Mouse (Mus musculus) spleen, adult 2 months (tissue): ENCODE data around the gene Tob2. TPM values are rescaled to one million over a fixed set of nuclear protein-coding genes. Genes with fewer than 3 reads are reported as not detected.

Experiments used
- DNase-seq, 2 experiments: peaks; one replicate each; pipeline versions ENCODE4 v3.0.0 to v3.0.0-alpha.2; 2012 to 2021; ENCODE audit warnings: low spot score in 2 of 2, low read depth in 1 of 2
- H3K27ac ChIP-seq: fragments of 200-500 bp; 2 replicates; pipeline ENCODE4 v1.5.1; 2012; ENCODE audit warnings: low read length, inconsistent platforms; ENCODE audit not compliant: insufficient read depth
- H3K27me3 ChIP-seq: fragments of 200-500 bp; 2 replicates; pipeline ENCODE4 v1.6.1; 2012; ENCODE audit warnings: mild to moderate bottlenecking, moderate library complexity, low read length, inconsistent platforms; ENCODE audit not compliant: control insufficient read depth, insufficient read depth
- H3K36me3 ChIP-seq: fragments of 200-500 bp; 2 replicates; pipeline ENCODE4 v1.6.1; 2012; ENCODE audit warnings: mild to moderate bottlenecking, low read length, inconsistent platforms; ENCODE audit not compliant: control insufficient read depth, insufficient read depth
- H3K4me1 ChIP-seq: fragments of 200-500 bp; 2 replicates; pipeline ENCODE4 v1.6.1; 2011; ENCODE audit warnings: inconsistent platforms; ENCODE audit not compliant: control insufficient read depth, insufficient read depth, insufficient read length
- H3K4me3 ChIP-seq: fragments of 200-500 bp; 2 replicates; pipeline ENCODE4 v1.5.1; 2011; ENCODE audit warnings: mild to moderate bottlenecking, inconsistent platforms; ENCODE audit not compliant: insufficient read depth, insufficient read length; ENCODE audit errors: extremely low read depth
- CTCF ChIP-seq: fragments of 200-500 bp; IDR thresholded peaks from 2 replicates; pipeline ENCODE4 v1.5.1; 2011; ENCODE audit warnings: mild to moderate bottlenecking, inconsistent platforms; ENCODE audit not compliant: insufficient read depth, insufficient read length, insufficient replicate concordance; ENCODE audit errors: extremely low read depth
- POLR2A ChIP-seq: fragments of 200-500 bp; IDR thresholded peaks from 2 replicates; pipeline ENCODE4 v1.6.1; 2011; ENCODE audit warnings: low read depth, low read length, inconsistent platforms
- WGBS: fragments of 180-500 bp; shearing (Covaris S2); methylation state at CpG from one replicate; pipeline ENCODE4 v1.1.7; 2018; 5-methylcytosine and 5-hydroxymethylcytosine counted together
- polyA plus RNA-seq: library from polyadenylated mRNA; depleted of rRNA; stranded (reverse); fragments of >200 nt; gene quantifications from 2 replicates; pipeline ENCODE4 v1.2.3, GENCODE M21; 2012

The Tob2 gene
- polyA plus RNA-seq, 1 experiment: 24.8 TPM

GRCm38 (mm10) chr15:81894002-81894401 is 35.4 kb upstream of the Tob2 start:
- H3K36me3 ChIP-seq: peaks cover 26% of the 10 kb centered on the region
- 93% methylated on average over 1 of the region's 1 CpGs for WGBS
- DNase-seq: no peak

GRCm38 (mm10) chr15:81891822-81892580 is 33.4 kb upstream of the Tob2 start:
- DNase-seq: no peak
- H3K4me3 ChIP-seq: no peak overlapping the region
- H3K27ac ChIP-seq: no peak overlapping the region
- WGBS: 82% methylated on average over 8 of the region's 8 CpGs
- H3K4me1 ChIP-seq: no peaks in the 10 kb centered on the region
- no peak for TF ChIP-seq POLR2A
- TF ChIP-seq CTCF: no peak
- H3K36me3 ChIP-seq: peaks cover 26% of the 10 kb centered on the region
- no peaks in the 10 kb centered on the region for H3K27me3 ChIP-seq

More at GRCm38 (mm10) chr15:81894002-81894401, 35.4 kb upstream of the Tob2 start:
- Histone ChIP-seq H3K27me3 (no peaks in the 10 kb centered on the region), H3K4me3 (no peak overlapping the region), H3K4me1 (no peaks in the 10 kb centered on the region), H3K27ac (no peak overlapping the region)
- TF ChIP-seq CTCF (no peak), POLR2A (no peak)

- H3K36me3 ChIP-seq: peaks cover 24% of the 10 kb centered on the region
- DNase-seq: no peak
- TF ChIP-seq CTCF: no peak
- TF ChIP-seq POLR2A: no peak
- no peak overlapping the region for H3K4me3 ChIP-seq
- no peaks in the 10 kb centered on the region for H3K27me3 ChIP-seq
- H3K4me1 ChIP-seq: no peaks in the 10 kb centered on the region
- H3K27ac ChIP-seq: no peak overlapping the region
- WGBS: 88% methylated on average over 7 of the region's 7 CpGs
These were observed 32.7 kb upstream of the Tob2 start for GRCm38 (mm10) chr15:81891140-81891802.

GRCm38 (mm10) chr15:81889175-81889574 is 30.6 kb upstream of the Tob2 start:
- no peak overlapping the region for H3K4me3 ChIP-seq
- H3K27me3 ChIP-seq: no peaks in the 10 kb centered on the region
- no peak for DNase-seq
- H3K27ac ChIP-seq: no peak overlapping the region
- no peak for TF ChIP-seq POLR2A
- no peak for TF ChIP-seq CTCF
- no peaks in the 10 kb centered on the region for H3K4me1 ChIP-seq
- WGBS: 91% methylated on average over 7 of the region's 7 CpGs
- H3K36me3 ChIP-seq: peaks cover 17% of the 10 kb centered on the region

GRCm38 (mm10) chr15:81886795-81887550 is 28.4 kb upstream of the Tob2 start:
- DNase-seq: no peak
- no peaks in the 10 kb centered on the region for H3K4me1 ChIP-seq
- no peaks in the 10 kb centered on the region for H3K27me3 ChIP-seq
- no peak overlapping the region for H3K4me3 ChIP-seq
- TF ChIP-seq POLR2A (no peak), CTCF (no peak)
- H3K27ac ChIP-seq: no peak overlapping the region
- peaks cover 13% of the 10 kb centered on the region for H3K36me3 ChIP-seq
- 91% methylated on average over 6 of the region's 6 CpGs for WGBS

GRCm38 (mm10) chr15:81885418-81885934 is 26.9 kb upstream of the Tob2 start:
- 97% methylated on average over 3 of the region's 3 CpGs for WGBS
- Histone ChIP-seq H3K27ac (no peak overlapping the region), H3K4me3 (no peak overlapping the region), H3K27me3 (no peaks in the 10 kb centered on the region), H3K36me3 (peaks cover 7% of the 10 kb centered on the region; the same call in 1 of the 2 replicates), H3K4me1 (no peaks in the 10 kb centered on the region; the same call in 1 of the 2 replicates)
- TF ChIP-seq CTCF: no peak
- no peak for TF ChIP-seq POLR2A
- DNase-seq: no peak

- no peak for TF ChIP-seq POLR2A
- TF ChIP-seq CTCF: no peak
- 0 out of 2 replicates have a peak, but pooled peaks cover 1% of the 10 kb centered on the region for H3K36me3 ChIP-seq
- H3K27me3 ChIP-seq: no peaks in the 10 kb centered on the region
- no peak overlapping the region for H3K27ac ChIP-seq
- DNase-seq: no peak
- peaks cover 3% of the 10 kb centered on the region; the same call in 1 of the 2 replicates for H3K4me1 ChIP-seq
- no peak overlapping the region for H3K4me3 ChIP-seq
- 83% methylated on average over 3 of the region's 3 CpGs for WGBS
These were observed 23.8 kb upstream of the Tob2 start for GRCm38 (mm10) chr15:81882348-81882747.
